Mouse (Mus musculus): ENCODE results near the gene Jsrp1.

- TF ChIP-seq CTCF (conservative IDR thresholded peaks at IDR 0.05; ENCODE audit: low read length): no peak
- no peak for TF ChIP-seq POU5F1 (IDR thresholded peaks at IDR 0.05; ENCODE audit: borderline replicate concordance, low read length)
Observed at GRCm38 (mm10) chr10:80761821-80762220, 51.5 kb downstream of the Jsrp1 start.

Measured in E14TG2a.4 (cell line).